Mouse (Mus musculus) lung, postnatal 0 days (tissue): ENCODE results near the gene Ctu2.
A peak's percentile ranks its signal among the peaks of the same experiment; 100 is the strongest.

Experiments used
- CTCF ChIP-seq: IDR thresholded peaks from 2 replicates; pipeline ENCODE4 v1.5.1; 2016; ENCODE audit warnings: antibody characterized with exemption, mild to moderate bottlenecking
- EP300 ChIP-seq: IDR thresholded peaks from 2 replicates; pipeline ENCODE4 v1.6.1; 2016; ENCODE audit warnings: antibody characterized with exemption, mild to moderate bottlenecking, control low read depth

DNA sequence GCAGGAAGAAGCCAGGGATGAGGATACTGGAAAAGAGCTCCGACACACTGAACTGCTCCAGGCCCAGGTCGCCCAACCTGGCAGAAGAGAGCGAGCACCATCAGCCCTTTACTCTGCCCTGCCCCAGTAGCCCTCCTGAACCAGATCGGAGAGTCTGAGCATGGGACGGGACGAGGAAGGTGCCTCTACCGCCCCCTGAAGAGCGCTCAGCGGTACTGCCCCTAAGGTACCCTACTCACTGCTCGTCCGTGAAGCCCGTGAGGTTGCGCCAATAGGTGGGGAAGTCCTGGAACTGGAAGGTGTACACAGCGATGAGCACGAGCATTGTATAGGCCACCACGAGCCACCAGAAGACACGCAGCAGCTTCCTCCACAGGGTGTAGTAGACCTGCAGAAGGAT is 22.0 kb downstream of the Ctu2 start:
- TF ChIP-seq CTCF = peak; percentile 60
- no peak for TF ChIP-seq EP300
